Mouse (Mus musculus) CH12.LX (cell line): Measurements from ENCODE around the gene Ogfrl1. TPM values are rescaled to one million over a fixed set of nuclear protein-coding genes. Genes with fewer than 3 reads are reported as not detected.

Experiments
- DNase-seq: peaks from one replicate; pipeline ENCODE4 v3.0.0-alpha.2; 2013; ENCODE audit errors: extremely low read depth
- H3K27ac ChIP-seq: 2 replicates; pipeline ENCODE4 v1.5.1; 2012; ENCODE audit warnings: low read depth, mild to moderate bottlenecking, control low read depth, moderate library complexity; ENCODE audit not compliant: insufficient read depth
- H3K27me3 ChIP-seq: replicated peaks from 2 replicates; pipeline ENCODE3; 2012; ENCODE audit warnings: inconsistent platforms
- H3K36me3 ChIP-seq, 2 experiments: replicated peaks in 1 of 2; 2 replicates each; pipeline versions ENCODE3 to v1.6.1; 2012; ENCODE audit warnings: inconsistent platforms in 1 of 2, low read length in 1 of 2, mild to moderate bottlenecking in 1 of 2, mixed read lengths in 1 of 2, moderate library complexity in 1 of 2; ENCODE audit not compliant: control insufficient read depth in 1 of 2, insufficient read depth in 1 of 2
- H3K4me1 ChIP-seq, 2 experiments: 2 replicates each; pipeline ENCODE4 v1.6.1; 2012; ENCODE audit warnings: inconsistent platforms in 1 of 2, moderate library complexity in 1 of 2; ENCODE audit not compliant: insufficient read depth in 2 of 2, control insufficient read depth in 1 of 2
- H3K4me2 ChIP-seq: 2 replicates; pipeline ENCODE4 v1.6.1; 2012; ENCODE audit warnings: low read depth, mild to moderate bottlenecking, control low read depth; ENCODE audit not compliant: poor library complexity, insufficient read depth, severe bottlenecking
- H3K4me3 ChIP-seq, 3 experiments: fragments of 150-350 bp in 1 of 3; sonication (generic) in 1 of 3; replicated peaks in 1 of 3; 2 replicates each; pipeline versions ENCODE3 to v1.5.1; 2011 to 2012; ENCODE audit warnings: low read depth in 2 of 3, low read length in 2 of 3, mild to moderate bottlenecking in 2 of 3, moderate library complexity in 2 of 3, control low read depth in 1 of 3, improper control_type of control experiment in 1 of 3, inconsistent platforms in 1 of 3, mixed read lengths in 1 of 3; ENCODE audit not compliant: poor library complexity in 1 of 3
- H3K79me2 ChIP-seq: replicated peaks from 2 replicates; pipeline ENCODE4 v1.6.1; 2012; ENCODE audit warnings: mild to moderate bottlenecking, moderate library complexity; ENCODE audit not compliant: control insufficient read depth, poor library complexity, insufficient read depth, severe bottlenecking; ENCODE audit errors: extremely low read depth
- H3K9ac ChIP-seq: 2 replicates; pipeline ENCODE4 v1.6.1; 2012; ENCODE audit warnings: low read depth, mild to moderate bottlenecking, control low read depth, moderate library complexity; ENCODE audit not compliant: insufficient read depth
- H3K9me3 ChIP-seq: replicated peaks from 2 replicates; pipeline ENCODE3; 2012; ENCODE audit warnings: low read length, inconsistent platforms, mixed read lengths
- MAFK ChIP-seq: IDR thresholded peaks from 2 replicates; pipeline ENCODE4 v1.6.1; 2011; ENCODE audit warnings: low read length, improper control_type of control experiment; ENCODE audit not compliant: insufficient replicate concordance
- NELFE ChIP-seq: IDR thresholded peaks from 2 replicates; pipeline ENCODE4 v1.6.1; 2011; ENCODE audit warnings: low read depth, low read length, improper control_type of control experiment
- USF2 ChIP-seq: conservative IDR thresholded peaks from 2 replicates; pipeline ENCODE4 v1.6.1; 2011; ENCODE audit warnings: low read depth, low read length, improper control_type of control experiment
- ZMIZ1 ChIP-seq: IDR thresholded peaks from 2 replicates; pipeline ENCODE4 v1.6.1; 2012; ENCODE audit warnings: low read depth, mild to moderate bottlenecking, inconsistent platforms, low read length, improper control_type of control experiment
- dilution Hi-C: fragments of 300-500 bp; cut with MboI; formaldehyde crosslinking; loops from 2 replicates; pipeline ENCODE4 v1.14.3; 2020; ENCODE audit warnings: low sequenced_read_pairs; ENCODE audit not compliant: extremely low pct_unique_long_range_greater_than_20kb, extremely low pct_ligation_motif_present
- in situ Hi-C: fragments of 300-500 bp; cut with MboI; formaldehyde crosslinking; loops from 3 replicates; pipeline ENCODE4 v1.14.3; 2019; ENCODE audit warnings: low sequenced_read_pairs, low pct_ligation_motif_present, low pct_unique_long_range_greater_than_20kb, mixed read lengths
- polyA plus RNA-seq: library from polyadenylated mRNA; unstranded; fragments of >175 nt; gene quantifications from 2 replicates; pipeline ENCODE4 v1.2.1, GENCODE M21; 2012; ENCODE audit warnings: low read depth; ENCODE audit not compliant: insufficient read length
- total RNA-seq, 2 experiments: library from RNA; depleted of rRNA; stranded (reverse); fragments of 300-350 nt in 1 of 2; fragments of >200 nt in 1 of 2; gene quantifications; 2 replicates each; pipeline ENCODE4 v1.2.3; 2012 to 2014

Ogfrl1 gene
- total and polyA plus RNA-seq, 3 experiments, result not detected

DNA sequence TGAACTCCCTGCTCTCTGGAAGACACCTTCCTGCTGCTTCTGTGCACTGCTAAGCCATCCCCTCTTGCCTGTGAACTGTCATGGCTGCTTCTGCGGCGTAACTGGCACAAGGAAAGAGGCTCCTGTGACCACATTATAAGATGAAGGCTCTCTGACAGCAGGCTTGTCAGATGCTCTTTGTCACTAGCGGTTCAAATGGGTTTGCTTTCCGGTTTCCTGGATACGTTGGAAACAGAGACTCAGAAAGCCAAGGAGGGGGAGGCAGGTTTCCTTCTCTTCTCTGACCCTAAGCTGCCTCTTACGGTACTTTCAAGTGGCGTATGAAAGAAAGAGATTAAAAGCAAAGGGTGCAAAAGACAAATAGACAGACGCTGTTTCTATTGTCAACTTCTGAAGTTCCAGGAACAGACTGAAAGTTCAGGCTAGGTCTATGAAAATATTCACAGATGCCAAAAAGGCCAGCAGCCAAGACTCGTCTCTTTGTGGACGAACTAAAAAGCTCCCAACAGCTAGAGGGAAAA is 76.2 kb downstream of the Ogfrl1 start:
- Histone ChIP-seq H3K27me3 (no peaks in the 10 kb centered on the region), H3K4me2 (no peak overlapping the region), H3K27ac (no peak overlapping the region), H3K79me2 (no peaks in the 10 kb centered on the region), H3K36me3 (no peaks in the 10 kb centered on the region), H3K9me3 (no peaks in the 10 kb centered on the region), H3K9ac (no peak overlapping the region), H3K4me3 (no peak overlapping the region), H3K4me1 (no peaks in the 10 kb centered on the region)
- in situ Hi-C loops, result no loop called here
- DNase-seq, result no peak
- TF ChIP-seq MAFK (no peak), ZMIZ1 (no peak), USF2 (no peak)
- dilution Hi-C loops, result no loop called here

DNA sequence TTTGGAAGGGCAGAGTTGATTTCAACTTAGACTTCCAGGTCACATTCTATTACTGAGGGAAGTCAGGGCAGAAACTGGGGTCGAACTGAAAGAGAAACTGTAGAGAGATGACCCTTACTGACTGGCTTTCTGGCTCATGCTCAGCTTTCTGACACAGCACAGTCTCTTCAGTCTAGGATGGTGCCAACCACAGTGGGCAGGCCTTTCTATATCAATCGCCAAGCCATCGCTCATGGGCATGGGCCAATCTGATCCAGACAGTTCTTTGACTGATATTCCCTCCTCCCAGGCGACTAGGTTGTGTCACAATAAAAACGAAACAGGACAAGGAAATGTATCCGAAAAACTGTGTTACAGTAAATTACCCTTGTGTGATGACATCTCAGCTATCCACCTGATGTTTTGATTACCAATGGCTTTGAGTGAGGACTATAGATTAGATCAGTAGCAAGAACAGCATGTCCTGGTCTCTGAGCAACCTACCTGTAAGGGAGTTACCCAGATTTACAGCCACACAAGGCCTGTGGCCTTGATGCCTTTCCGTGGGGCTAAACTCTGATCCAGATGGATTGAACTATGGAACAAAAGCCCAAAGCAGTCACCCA is 76.9 kb downstream of the Ogfrl1 start:
- in situ Hi-C loops, result no loop called here
- dilution Hi-C loops, result no loop called here
- H3K27ac ChIP-seq, result no peak overlapping the region
- H3K4me1 ChIP-seq, result no peaks in the 10 kb centered on the region
- no peak for TF ChIP-seq NELFE
- no peaks in the 10 kb centered on the region for H3K27me3 ChIP-seq
- no peak overlapping the region for H3K9ac ChIP-seq
- H3K36me3 ChIP-seq, result no peaks in the 10 kb centered on the region
- H3K79me2 ChIP-seq, result no peaks in the 10 kb centered on the region
- DNase-seq, result no peak
- H3K4me2 ChIP-seq, result no peak overlapping the region
- no peaks in the 10 kb centered on the region for H3K9me3 ChIP-seq
- no peak overlapping the region for H3K4me3 ChIP-seq
